Comparison of ENCODE assay signal across 20 mouse cellular contexts in genomic region chr8:35276460-35276859, GRCm38 (mm10).
DNase-seq lines count a peak whose midpoint lies in the region; ATAC-seq lines count a peak whose summit lies in the region.
"Had no signal": no experiment of that assay in that cellular context is flagged by ENCODE, and none has a peak within 500 bp of the region (broad histone marks: within the 10 kb centered on the region; RNA-seq: fewer than 3 reads in every experiment).

No protein-coding gene starts in this region.

- WGBS in forebrain, embryonic 11.5 days = 61% methylated on average over 7 of the region's 7 CpGs
- 28% methylated on average over 7 of the region's 7 CpGs for WGBS in forebrain, embryonic 15.5 days
- 68% methylated on average over 7 of the region's 7 CpGs for WGBS in liver, embryonic 12.5 days (ENCODE audit: insufficient replicate concordance)
- WGBS in midbrain, embryonic 15.5 days = 69% methylated on average over 7 of the region's 7 CpGs

- H3K4me3 ChIP-seq in forebrain, embryonic 11.5 days (ENCODE audit: low read depth, low read length) = no peak overlapping the region
- H3K4me3 ChIP-seq in forebrain, embryonic 15.5 days = no peak overlapping the region
- H3K4me3 ChIP-seq in liver, embryonic 12.5 days = no peak overlapping the region
- H3K4me3 ChIP-seq in midbrain, embryonic 15.5 days = no peak overlapping the region
- H3K4me3 ChIP-seq: embryonic facial prominence, embryonic 12.5 days; gastrocnemius, adult 2 months; heart, embryonic 13.5 days; hindbrain, embryonic 15.5 days had no signal

- H3K27ac ChIP-seq in forebrain, embryonic 11.5 days (ENCODE audit: low read depth, low read length) = peak overlapping the region; percentile 53
- peak overlapping the region; percentile 67 for H3K27ac ChIP-seq in forebrain, embryonic 15.5 days (replicated peaks)
- no peak overlapping the region for H3K27ac ChIP-seq in liver, embryonic 12.5 days
- no peak overlapping the region for H3K27ac ChIP-seq in midbrain, embryonic 15.5 days
- H3K27ac ChIP-seq: embryonic facial prominence, embryonic 12.5 days; gastrocnemius, adult 2 months; heart, embryonic 13.5 days; hindbrain, embryonic 15.5 days had no signal

- no peaks in the 10 kb centered on the region for H3K27me3 ChIP-seq in forebrain, embryonic 11.5 days (ENCODE audit: control insufficient read depth, insufficient read depth, low read length)
- H3K27me3 ChIP-seq in forebrain, embryonic 15.5 days = no peaks in the 10 kb centered on the region
- H3K27me3 ChIP-seq in liver, embryonic 12.5 days (replicated peaks) = no peaks in the 10 kb centered on the region
- no peaks in the 10 kb centered on the region for H3K27me3 ChIP-seq in midbrain, embryonic 15.5 days (replicated peaks)
- H3K27me3 ChIP-seq: embryonic facial prominence, embryonic 12.5 days; heart, embryonic 13.5 days; hindbrain, embryonic 15.5 days; Patski had no signal

- no peak overlapping the region for H3K4me2 ChIP-seq in forebrain, embryonic 11.5 days (ENCODE audit: low read depth, low read length, severe bottlenecking)
- H3K4me2 ChIP-seq in forebrain, embryonic 15.5 days (replicated peaks) = peak overlapping the region; percentile 15; the same call in 1 of the 2 replicates
- no peak overlapping the region for H3K4me2 ChIP-seq in liver, embryonic 12.5 days
- no peak overlapping the region for H3K4me2 ChIP-seq in midbrain, embryonic 15.5 days
- H3K4me2 ChIP-seq: embryonic facial prominence, embryonic 12.5 days; heart, embryonic 13.5 days; hindbrain, embryonic 15.5 days had no signal

- H3K36me3 ChIP-seq in forebrain, embryonic 11.5 days (ENCODE audit: control insufficient read depth, insufficient read depth, low read length) = no peaks in the 10 kb centered on the region
- no peaks in the 10 kb centered on the region for H3K36me3 ChIP-seq in forebrain, embryonic 15.5 days
- no peaks in the 10 kb centered on the region for H3K36me3 ChIP-seq in liver, embryonic 12.5 days
- no peaks in the 10 kb centered on the region for H3K36me3 ChIP-seq in midbrain, embryonic 15.5 days (replicated peaks)
- H3K36me3 ChIP-seq: embryonic facial prominence, embryonic 12.5 days; heart, embryonic 13.5 days; hindbrain, embryonic 15.5 days had no signal

- 0 out of 2 replicates have a peak, but pooled peaks have one; percentile 44 for ATAC-seq in frontal cortex, adult (ENCODE audit: low TSS enrichment)
- peak; percentile 56 for ATAC-seq in forebrain, embryonic 11.5 days (replicated peaks; ENCODE audit: low FRiP score)
- peak; percentile 55; the same call in 1 of the 2 replicates for ATAC-seq in forebrain, embryonic 15.5 days (replicated peaks)
- no peak for ATAC-seq in liver, embryonic 12.5 days
- no peak for ATAC-seq in midbrain, embryonic 15.5 days (replicated peaks)
- ATAC-seq: activated CD4-positive, CD25-positive, alpha-beta regulatory T cell, adult 4 months; intestine, embryonic 16.5 days; Patski had no signal

- H3K9ac ChIP-seq in forebrain, embryonic 11.5 days (ENCODE audit: low read length) = no peak overlapping the region
- H3K9ac ChIP-seq in forebrain, embryonic 15.5 days (replicated peaks) = no peak overlapping the region
- no peak overlapping the region for H3K9ac ChIP-seq in liver, embryonic 12.5 days
- H3K9ac ChIP-seq in midbrain, embryonic 15.5 days = no peak overlapping the region
- H3K9ac ChIP-seq: embryonic facial prominence, embryonic 12.5 days; heart, embryonic 13.5 days; hindbrain, embryonic 15.5 days had no signal

- no peaks in the 10 kb centered on the region for H3K9me3 ChIP-seq in forebrain, embryonic 11.5 days (ENCODE audit: control insufficient read depth, low read length)
- no peaks in the 10 kb centered on the region for H3K9me3 ChIP-seq in forebrain, embryonic 15.5 days
- no peaks in the 10 kb centered on the region for H3K9me3 ChIP-seq in liver, embryonic 12.5 days (replicated peaks)
- H3K9me3 ChIP-seq in midbrain, embryonic 15.5 days = no peaks in the 10 kb centered on the region
- H3K9me3 ChIP-seq: embryonic facial prominence, embryonic 12.5 days; heart, embryonic 13.5 days; hindbrain, embryonic 15.5 days had no signal

- DNase-seq in frontal cortex, postnatal 25 days (ENCODE audit: low spot score in 2 of 2) = no peak
- DNase-seq in Muller cell, postnatal 12 days (ENCODE audit: inconsistent ontology term) = peak; percentile 78
- peak; percentile 51 for DNase-seq in forebrain, embryonic 11.5 days (ENCODE audit: low spot score)
- no peak for DNase-seq in urinary bladder, postnatal 14 days (ENCODE audit: low spot score)
- DNase-seq: adrenal gland, postnatal 25 days; cerebellum, adult 8-10 months; embryo, embryonic 11 days; gastrocnemius, adult 2 months; gastrocnemius, postnatal 25 days; heart, postnatal 36 days had no signal

- H3K4me1 ChIP-seq in forebrain, embryonic 11.5 days (replicated peaks; ENCODE audit: control insufficient read depth, insufficient read depth, low read length) = 0 out of 2 replicates have a peak, but pooled peaks cover 2% of the 10 kb centered on the region
- H3K4me1 ChIP-seq in forebrain, embryonic 15.5 days = peaks cover 16% of the 10 kb centered on the region
- H3K4me1 ChIP-seq in liver, embryonic 12.5 days = no peaks in the 10 kb centered on the region
- no peaks in the 10 kb centered on the region for H3K4me1 ChIP-seq in midbrain, embryonic 15.5 days
- H3K4me1 ChIP-seq: embryonic facial prominence, embryonic 12.5 days; heart, embryonic 13.5 days; hindbrain, embryonic 15.5 days had no signal

Comparison
In these comparisons a context has a peak if more than half of its experiments do, and no peak if none do; other contexts are left out.
1. ATAC-seq: peak in frontal cortex, adult (single experiment), forebrain, embryonic 11.5 days (single experiment) and forebrain, embryonic 15.5 days (single experiment); none in liver, embryonic 12.5 days (single experiment) and midbrain, embryonic 15.5 days (single experiment).
2. DNase-seq: peak in Muller cell, postnatal 12 days (single experiment) and forebrain, embryonic 11.5 days (single experiment); none in frontal cortex, postnatal 25 days (0 of 2) and urinary bladder, postnatal 14 days (single experiment).
3. H3K27ac ChIP-seq: peak in forebrain, embryonic 11.5 days (single experiment) and forebrain, embryonic 15.5 days (single experiment); none in liver, embryonic 12.5 days (single experiment) and midbrain, embryonic 15.5 days (single experiment).